Mouse (Mus musculus) retina, postnatal 1 day (tissue): ENCODE results near the gene Dok5.
A peak's percentile ranks its signal among the peaks of the same experiment; 100 is the strongest.

Source experiments
- DNase-seq: peaks from one replicate; pipeline ENCODE4 v3.0.0-alpha.2; 2012

The Dok5 gene

GRCm38 (mm10) chr2:170731632-170732561 is at the start of gene Dok5:
Gene Dok5, plus strand, starts transcription at chr2:170731807.
- peak; percentile 79 for DNase-seq

GRCm38 (mm10) chr2:170683385-170683784 is 48.2 kb upstream of the Dok5 start:
- DNase-seq: no peak

GRCm38 (mm10) chr2:170695071-170695936 is 36.3 kb upstream of the Dok5 start:
- no peak for DNase-seq

GRCm38 (mm10) chr2:170695937-170696510 is 35.6 kb upstream of the Dok5 start:
- DNase-seq: peak; percentile 28

- no peak for DNase-seq
These were observed 31.1 kb upstream of the Dok5 start for GRCm38 (mm10) chr2:170700471-170700870.

- DNase-seq: no peak
These were observed 25.1 kb upstream of the Dok5 start for GRCm38 (mm10) chr2:170706488-170706887.

GRCm38 (mm10) chr2:170707672-170708071 is 23.9 kb upstream of the Dok5 start:
- DNase-seq: no peak

GRCm38 (mm10) chr2:170708901-170709300 is 22.7 kb upstream of the Dok5 start:
- DNase-seq: no peak

- no peak for DNase-seq
These were observed 18.8 kb upstream of the Dok5 start for GRCm38 (mm10) chr2:170712658-170713285.

- DNase-seq: peak; percentile 35
These were observed 11.2 kb upstream of the Dok5 start for GRCm38 (mm10) chr2:170720386-170720785.

GRCm38 (mm10) chr2:170724136-170724535 is 7.5 kb upstream of the Dok5 start:
- DNase-seq: no peak

- peak; percentile 13 for DNase-seq
These were observed 6.9 kb upstream of the Dok5 start for GRCm38 (mm10) chr2:170724716-170725115.

- DNase-seq: no peak
These were observed 5.8 kb upstream of the Dok5 start for GRCm38 (mm10) chr2:170725796-170726195.

- DNase-seq: no peak
These were observed 4.5 kb upstream of the Dok5 start for GRCm38 (mm10) chr2:170726996-170727710.

GRCm38 (mm10) chr2:170728864-170729263 is 2.7 kb upstream of the Dok5 start:
- DNase-seq: no peak

GRCm38 (mm10) chr2:170729661-170730060 is 1.9 kb upstream of the Dok5 start:
- no peak for DNase-seq

- DNase-seq: no peak
These were observed 1.5 kb upstream of the Dok5 start for GRCm38 (mm10) chr2:170730136-170730535.

- no peak for DNase-seq
These were observed 826 bp upstream of the Dok5 start for GRCm38 (mm10) chr2:170730781-170731180.

GRCm38 (mm10) chr2:170731205-170731604 is 402 bp upstream of the Dok5 start:
- peak; percentile 55 for DNase-seq

GRCm38 (mm10) chr2:170733671-170734070 is 2.1 kb downstream of the Dok5 start:
- DNase-seq: no peak

- DNase-seq: no peak
These were observed 2.8 kb downstream of the Dok5 start for GRCm38 (mm10) chr2:170734446-170734845.

- DNase-seq: no peak
These were observed 6.8 kb downstream of the Dok5 start for GRCm38 (mm10) chr2:170738446-170738845.
